Mouse (Mus musculus): ENCODE results near the gene 2700097O09Rik. TPM values are rescaled to one million over a fixed set of nuclear protein-coding genes. Genes with fewer than 3 reads are reported as not detected.
"Not testable (repeated sequence)": the region's sequence is repeated elsewhere in the genome, so short reads cannot be mapped to it uniquely, and the experiment has no call there.

The 2700097O09Rik gene
- total RNA-seq, 2 experiments from 2014 or later = 7.8 to 10.4 TPM

- no peak for DNase-seq
Observed at GRCm38 (mm10) chr12:55049731-55050353, 30.1 kb downstream of the 2700097O09Rik start.

GRCm38 (mm10) chr12:55041011-55041410, 38.9 kb downstream of the 2700097O09Rik start:
- no peak for DNase-seq

DNA sequence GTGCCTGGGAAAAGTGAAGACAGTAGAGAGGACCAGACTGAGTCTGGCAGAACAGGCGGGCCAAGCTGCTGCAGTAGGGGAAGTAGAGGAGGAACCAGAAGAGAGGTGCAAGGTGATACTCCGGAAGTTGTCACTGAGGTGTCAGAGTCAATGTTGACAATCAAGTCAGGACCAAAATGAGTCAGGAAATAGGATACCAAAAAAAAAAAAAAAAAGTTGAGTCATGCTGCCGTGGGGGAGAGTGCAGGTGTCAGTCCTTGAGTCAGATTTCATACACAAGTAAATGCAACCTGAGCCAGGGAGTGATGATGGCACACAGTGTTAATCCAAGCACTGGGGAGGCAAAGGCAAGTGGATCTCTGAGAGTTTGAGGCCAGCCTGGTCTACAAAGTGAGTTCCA, 52.8 kb downstream of the 2700097O09Rik start:
- no peak for DNase-seq

DNA sequence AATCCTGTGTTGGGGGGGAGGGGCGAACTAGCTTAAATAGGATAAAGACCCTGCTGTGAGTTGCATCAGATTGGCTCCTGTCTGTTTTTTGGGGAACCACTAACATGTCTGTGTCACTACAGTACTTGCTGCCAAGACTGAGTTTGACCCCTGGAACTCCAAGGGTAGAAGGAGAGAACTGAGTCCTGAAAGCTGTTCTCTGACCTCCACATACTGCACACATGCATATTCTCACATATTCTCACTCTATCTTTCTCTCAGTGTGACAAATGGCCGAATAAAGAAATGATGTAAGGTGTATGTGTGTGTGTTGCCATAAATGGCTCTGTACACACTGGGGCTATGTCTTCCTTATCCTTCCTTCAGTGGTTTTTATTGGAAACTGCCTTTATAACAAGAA, 56.6 kb downstream of the 2700097O09Rik start:
- no peak for DNase-seq

- peak; percentile 8 to 11 for DNase-seq
Observed at GRCm38 (mm10) chr12:55019421-55019877, 60.5 kb downstream of the 2700097O09Rik start.

DNA sequence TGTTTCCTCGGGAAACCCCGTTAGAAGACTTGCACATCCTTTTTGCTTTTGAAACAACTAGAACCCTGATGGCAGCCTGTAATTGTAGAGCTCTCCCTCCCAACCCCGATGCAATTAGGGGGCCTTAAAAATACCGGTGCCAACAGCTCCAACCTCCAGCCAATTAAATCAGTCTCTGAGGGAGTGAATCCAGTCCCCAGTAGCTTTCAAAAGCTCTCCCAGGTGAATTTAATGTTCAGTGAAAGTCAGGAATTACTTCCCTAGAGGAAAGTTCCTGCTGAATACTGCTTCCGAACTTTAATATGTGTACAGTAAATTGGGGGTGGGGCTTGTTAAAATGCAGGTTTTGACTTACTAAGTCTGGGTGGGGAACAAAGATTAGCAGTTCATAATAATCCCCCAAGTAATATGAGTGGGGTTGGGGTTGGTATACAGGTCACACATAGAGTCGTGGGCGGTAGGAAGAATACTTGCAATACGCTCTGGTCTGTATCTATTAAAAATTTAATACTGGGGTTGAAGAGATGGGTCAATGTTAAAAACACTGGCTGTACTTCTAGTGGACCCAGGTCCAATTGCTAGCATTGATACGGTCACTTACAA, 62.7 kb downstream of the 2700097O09Rik start:
- DNase-seq = no peak

- DNase-seq = no peak
Observed at GRCm38 (mm10) chr12:55016339-55017118, 63.4 kb downstream of the 2700097O09Rik start.

DNA sequence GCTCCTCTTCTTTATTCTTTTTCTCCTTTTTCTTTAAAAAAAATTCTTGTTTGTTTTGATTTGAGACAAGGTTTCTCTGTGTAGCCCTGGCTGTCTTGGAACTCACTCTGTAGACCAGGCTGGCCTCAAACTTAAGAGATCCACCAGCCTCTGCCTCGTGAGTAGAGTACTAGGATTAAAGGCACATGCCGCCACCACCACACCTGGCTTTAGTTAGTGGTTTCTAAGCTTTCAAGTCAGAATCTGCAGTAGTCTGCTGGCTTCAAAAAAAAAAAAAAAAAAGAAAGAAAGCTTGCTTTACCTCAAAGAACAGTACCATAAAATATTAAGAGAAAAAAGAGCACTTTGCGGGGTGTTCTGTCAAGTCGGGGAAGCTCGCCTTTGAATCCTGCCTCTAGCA, 64.5 kb downstream of the 2700097O09Rik start:
- no peak for DNase-seq

DNA sequence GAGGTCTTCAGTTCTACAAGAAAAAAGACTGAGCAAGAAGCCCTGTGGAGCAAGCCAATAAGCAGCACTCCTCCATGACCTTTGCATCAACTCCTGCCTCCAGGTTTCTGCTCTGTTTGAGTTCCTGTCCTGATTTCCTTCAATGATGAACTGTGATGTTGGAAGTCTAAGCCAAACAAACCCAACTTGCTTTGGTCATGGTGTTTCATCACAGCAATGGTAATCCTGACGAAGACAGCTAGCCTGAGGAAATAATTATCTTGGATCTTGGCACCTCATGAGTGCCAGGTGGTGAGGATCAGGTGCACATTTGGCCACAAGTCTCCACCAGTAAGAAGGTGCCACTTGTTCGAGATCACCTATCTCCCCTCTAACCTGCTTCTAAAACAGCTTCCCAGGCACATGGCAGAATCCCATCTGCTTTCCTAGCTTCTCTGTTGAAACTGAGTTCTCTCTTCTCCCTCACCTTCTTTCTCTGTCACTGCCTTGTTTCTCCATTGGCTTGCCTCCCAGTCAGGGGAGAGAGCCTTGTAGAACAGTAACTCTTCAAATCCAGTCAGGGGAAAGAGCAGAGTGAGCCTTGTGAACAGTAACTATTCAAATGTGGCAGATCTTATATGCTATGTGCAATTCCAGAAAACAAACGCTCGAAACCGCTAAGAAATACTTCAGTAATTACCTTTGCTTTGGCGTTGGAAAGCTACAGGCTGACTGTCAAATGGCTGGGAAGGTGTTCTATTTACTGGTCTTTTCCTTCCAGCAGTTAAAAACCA, 66.1 kb downstream of the 2700097O09Rik start, which contains the start of gene Baz1a:
Gene Baz1a, minus strand, starts transcription at position 723 of the 773 bp plus-strand sequence.
- no peak for DNase-seq

DNA sequence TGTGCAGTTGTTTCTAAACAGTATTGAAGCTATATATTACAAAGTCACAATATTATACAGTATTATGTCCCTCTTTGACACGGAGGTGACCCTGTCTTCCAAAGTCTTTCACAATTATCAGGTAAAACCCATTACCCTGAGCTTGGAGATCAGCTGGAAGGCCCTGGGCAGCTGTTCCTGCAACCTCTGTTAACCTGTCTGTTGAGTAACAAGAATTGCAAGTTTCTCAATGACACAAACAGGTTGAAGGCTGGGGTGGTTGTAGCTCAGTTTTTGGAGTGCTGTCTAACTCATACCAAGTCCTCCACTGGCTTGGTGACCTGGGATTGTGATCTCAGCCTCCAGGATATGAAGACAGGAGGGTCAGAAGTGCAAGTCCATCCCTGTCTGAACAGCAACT, 66.9 kb downstream of the 2700097O09Rik start:
- no peak for DNase-seq

GRCm38 (mm10) chr12:55007361-55008008, 72.4 kb downstream of the 2700097O09Rik start:
- no peak for DNase-seq

GRCm38 (mm10) chr12:55006071-55006470, 73.8 kb downstream of the 2700097O09Rik start:
- DNase-seq = no peak

GRCm38 (mm10) chr12:55004396-55004795, 75.5 kb downstream of the 2700097O09Rik start:
- no peak for DNase-seq

GRCm38 (mm10) chr12:55003843-55004242, 76.1 kb downstream of the 2700097O09Rik start:
- DNase-seq = no peak

GRCm38 (mm10) chr12:55002532-55002931, 77.4 kb downstream of the 2700097O09Rik start:
- DNase-seq = not testable (repeated sequence)

GRCm38 (mm10) chr12:54999016-54999690, 80.8 kb downstream of the 2700097O09Rik start:
- peak; percentile 39 to 80 for DNase-seq

- DNase-seq = no peak
Observed at GRCm38 (mm10) chr12:54998411-54998810, 81.5 kb downstream of the 2700097O09Rik start.

DNA sequence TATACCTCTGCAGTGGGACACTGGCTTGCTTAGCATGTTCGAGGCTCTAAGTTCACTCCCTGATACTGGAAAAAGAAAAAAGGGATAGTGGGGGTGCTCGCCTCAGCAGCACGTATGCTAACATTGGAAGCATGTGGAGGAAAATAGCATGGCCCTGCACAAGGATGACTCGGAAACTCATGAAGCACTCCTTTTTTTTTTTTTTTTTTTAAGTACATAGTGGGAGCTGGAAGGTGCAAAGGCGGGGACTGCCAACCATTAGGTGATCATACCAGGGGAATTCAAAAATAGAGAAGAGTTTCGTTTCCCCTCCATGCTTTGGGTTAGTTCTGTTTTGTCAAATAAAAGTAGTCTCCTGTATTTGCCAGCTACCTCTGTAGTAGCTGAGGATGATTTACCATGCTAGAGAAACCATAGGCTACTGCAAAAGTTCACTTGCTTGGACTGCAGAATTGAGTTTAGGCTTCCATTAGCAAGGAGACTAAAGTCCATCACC, 82.9 kb downstream of the 2700097O09Rik start:
- no peak for DNase-seq

GRCm38 (mm10) chr12:54995965-54996364, 83.9 kb downstream of the 2700097O09Rik start:
- DNase-seq = no peak
